Mouse (Mus musculus): ENCODE results near the gene Cmklr1.
"Not testable (repeated sequence)": the region's sequence is repeated elsewhere in the genome, so short reads cannot be mapped to it uniquely, and the experiment has no call there.

Gene Cmklr1

DNA sequence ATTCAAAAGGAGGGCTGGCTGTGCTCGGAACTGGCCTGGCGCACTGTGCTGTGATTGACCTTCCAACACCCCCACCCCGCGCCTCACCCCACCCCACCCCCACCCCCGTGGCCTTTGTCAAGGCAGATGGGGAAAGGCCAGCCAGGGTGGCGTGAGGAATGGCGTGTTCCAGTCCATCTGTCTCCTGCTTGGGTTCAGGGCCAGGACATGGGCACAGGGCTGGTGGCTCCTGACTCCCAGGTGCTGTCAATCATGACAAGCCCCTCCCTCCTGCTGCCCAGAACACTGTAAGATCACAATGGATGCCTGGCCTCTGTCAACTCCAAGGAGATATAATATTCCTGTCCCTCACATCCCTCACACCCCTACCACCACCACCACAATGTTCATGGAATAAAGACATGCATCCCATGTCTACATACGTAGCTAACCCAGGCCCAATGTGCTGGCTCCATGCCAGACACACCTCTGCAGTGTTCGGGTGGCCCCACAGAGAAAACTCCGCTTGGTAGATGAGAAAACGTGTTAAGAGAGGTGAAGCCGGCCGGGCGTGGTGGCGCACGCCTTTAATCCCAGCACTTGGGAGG, 30.0 kb downstream of the Cmklr1 start:
- no peak for DNase-seq (ENCODE audit: low spot score)

DNA sequence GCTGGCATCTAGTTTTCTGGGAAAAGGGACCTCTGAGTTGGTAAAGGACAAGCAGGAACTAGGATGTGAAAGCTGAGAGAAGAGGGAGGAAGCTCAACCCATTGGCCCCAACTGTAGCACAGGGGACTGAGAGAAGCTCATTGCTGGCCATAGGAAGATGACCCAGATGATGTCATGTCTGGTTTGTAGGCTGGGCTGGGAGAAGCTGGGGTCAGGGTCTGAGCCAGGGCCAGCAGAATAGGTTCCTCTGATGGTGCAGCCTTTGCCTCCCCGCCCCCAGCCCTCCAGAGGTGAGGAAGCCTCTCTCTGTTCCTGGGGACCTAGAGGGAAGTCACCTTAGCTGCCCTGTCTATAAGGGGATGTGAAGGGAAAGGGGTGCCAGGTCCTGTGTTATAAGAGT, 31.1 kb downstream of the Cmklr1 start:
- DNase-seq (ENCODE audit: low spot score): no peak

DNA sequence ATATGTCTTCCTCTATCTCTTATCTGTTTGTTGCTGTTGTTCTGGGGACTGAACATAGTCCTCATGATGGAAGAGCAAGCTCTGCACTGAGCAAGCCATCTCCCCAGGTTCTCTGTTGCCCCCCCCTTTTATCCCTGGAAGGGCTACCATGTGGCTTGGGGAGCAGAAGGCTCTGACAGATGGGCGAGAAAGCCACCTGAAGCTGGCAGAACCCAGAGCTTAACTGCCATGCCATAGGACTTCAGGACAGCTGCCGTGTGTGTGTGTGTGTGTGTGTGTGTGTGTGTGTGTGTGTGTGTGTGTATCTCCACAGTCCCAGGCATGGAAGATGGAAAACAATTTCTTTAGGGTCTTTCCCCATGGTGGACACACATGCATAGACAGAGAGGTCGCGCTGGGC, 31.5 kb downstream of the Cmklr1 start:
- no peak for DNase-seq (ENCODE audit: low spot score)

DNA sequence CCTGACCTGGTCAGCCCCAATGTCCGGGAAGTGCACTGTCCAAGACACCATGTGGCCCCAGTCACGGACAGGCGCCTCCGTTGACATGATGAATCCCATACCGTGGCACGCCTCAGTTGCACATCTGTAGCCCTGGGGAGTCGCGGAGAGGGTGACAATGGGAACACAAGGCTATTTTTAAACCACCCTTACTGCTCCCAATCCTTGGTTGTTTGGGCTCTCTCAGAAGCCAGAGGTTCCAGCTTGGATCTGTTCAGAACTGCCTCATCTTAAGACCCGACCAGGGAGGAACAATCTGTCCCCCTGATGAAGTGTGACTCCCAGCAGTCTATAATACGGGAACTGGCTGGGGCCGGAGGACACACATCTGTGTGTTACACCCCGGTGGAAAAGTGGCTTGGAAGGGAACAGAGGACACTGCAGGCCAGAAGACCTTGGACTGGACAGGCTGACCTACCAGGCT, 38.4 kb downstream of the Cmklr1 start:
- no peak for DNase-seq (ENCODE audit: low spot score)

DNA sequence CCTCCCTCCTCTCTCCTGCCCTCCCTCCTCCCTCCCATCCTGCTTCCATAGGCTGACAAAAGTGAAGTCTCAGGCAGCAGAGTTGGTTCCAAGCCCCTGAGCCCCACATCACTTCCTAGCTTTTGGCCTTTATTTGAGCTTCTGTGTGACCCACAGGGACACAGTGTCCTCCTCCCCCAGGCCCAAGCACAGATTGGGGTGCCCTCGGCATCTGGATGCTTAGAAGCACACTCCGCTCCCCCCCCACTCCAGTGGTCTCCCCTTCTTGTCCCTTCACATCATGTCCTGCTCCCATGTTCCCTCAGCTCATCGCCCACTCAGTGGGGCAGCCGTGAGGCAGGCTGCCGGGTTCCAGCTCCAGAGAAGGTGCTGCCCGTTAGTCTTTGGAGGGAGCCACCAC, 39.1 kb downstream of the Cmklr1 start:
- no peak for DNase-seq (ENCODE audit: low spot score)

DNA sequence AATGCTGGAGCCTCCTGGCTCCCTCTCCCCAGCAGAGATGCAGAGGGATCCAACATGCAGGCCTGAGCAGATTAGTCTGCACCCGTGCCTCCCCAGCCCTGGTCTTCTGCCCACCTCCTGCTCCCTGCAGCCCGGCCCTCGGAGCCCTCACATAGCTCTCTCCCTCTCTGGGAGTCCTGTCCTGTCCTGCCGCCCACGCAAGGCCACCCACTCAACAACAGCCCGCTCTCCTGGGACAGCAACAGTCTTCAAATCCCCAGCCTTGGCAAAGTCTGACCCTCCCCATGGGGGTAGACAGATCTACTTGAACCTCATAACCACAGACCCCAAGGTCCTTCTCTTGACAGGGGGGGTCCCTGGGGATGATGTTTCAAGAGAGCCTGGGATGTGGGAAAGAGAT, 39.7 kb downstream of the Cmklr1 start:
- no peak for DNase-seq (ENCODE audit: low spot score)

DNA sequence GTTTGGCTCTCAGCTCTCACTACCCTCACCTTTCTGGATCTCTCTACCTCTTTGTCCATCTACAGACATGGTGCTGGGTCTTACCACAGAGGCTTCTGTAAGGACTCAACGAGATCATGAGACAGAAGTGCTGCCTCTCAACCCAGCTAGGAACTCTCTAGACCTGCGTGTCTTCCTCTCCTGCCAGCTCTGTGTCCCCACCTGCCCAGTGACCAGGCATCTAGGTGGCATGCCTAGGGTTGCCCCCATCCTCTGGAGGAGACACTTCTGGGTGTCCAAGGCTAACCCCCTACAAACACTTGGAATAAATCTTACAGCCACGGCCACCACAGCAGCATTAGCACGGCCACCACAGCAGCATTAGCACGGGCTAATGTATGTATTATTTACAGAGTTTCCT, 40.3 kb downstream of the Cmklr1 start:
- no peak for DNase-seq (ENCODE audit: low spot score)

DNA sequence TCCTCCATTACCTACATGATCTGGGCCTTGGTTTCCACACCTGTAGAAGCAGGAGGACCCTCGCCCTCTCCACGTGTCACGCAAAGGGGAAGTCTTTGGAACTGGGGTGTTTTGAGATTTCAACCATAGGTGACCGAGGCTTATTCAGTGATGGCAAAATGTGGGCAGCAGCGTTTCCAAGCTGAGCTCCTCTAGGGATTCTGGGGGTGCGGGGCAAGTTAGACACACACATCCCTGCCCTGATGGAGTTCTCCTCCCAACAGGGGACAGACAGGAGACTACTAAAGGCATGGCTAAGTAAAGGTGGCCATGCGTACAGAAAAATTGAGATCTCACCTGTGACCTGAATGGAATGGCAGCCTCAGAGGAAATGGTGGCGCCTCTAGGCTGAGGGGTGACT, 41.7 kb downstream of the Cmklr1 start:
- DNase-seq (ENCODE audit: low spot score): no peak

DNA sequence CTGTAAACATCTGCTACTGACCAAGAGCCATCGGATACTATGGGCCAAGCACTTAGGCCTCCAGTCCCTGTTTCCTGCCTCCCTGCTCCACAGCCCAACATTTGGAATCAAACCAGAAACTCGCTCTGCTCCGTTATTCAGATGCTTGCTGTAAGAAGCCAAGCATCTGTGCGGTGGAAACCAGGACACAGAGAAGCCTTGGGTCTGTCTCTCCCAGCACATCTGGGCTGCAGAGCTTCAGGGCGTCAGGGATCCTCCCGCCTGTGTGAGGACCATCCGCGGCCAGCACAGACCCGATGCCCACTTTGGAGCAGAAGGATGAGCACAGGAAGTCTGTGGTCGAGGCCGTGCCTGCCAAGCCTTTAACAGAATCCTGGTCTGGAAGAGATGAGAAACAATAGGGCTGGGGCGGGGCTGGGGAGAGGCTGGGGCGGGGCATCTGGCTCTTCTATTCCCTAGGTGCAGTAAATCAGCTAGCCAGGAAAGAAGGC, 42.2 kb downstream of the Cmklr1 start:
- DNase-seq (ENCODE audit: low spot score): no peak

DNA sequence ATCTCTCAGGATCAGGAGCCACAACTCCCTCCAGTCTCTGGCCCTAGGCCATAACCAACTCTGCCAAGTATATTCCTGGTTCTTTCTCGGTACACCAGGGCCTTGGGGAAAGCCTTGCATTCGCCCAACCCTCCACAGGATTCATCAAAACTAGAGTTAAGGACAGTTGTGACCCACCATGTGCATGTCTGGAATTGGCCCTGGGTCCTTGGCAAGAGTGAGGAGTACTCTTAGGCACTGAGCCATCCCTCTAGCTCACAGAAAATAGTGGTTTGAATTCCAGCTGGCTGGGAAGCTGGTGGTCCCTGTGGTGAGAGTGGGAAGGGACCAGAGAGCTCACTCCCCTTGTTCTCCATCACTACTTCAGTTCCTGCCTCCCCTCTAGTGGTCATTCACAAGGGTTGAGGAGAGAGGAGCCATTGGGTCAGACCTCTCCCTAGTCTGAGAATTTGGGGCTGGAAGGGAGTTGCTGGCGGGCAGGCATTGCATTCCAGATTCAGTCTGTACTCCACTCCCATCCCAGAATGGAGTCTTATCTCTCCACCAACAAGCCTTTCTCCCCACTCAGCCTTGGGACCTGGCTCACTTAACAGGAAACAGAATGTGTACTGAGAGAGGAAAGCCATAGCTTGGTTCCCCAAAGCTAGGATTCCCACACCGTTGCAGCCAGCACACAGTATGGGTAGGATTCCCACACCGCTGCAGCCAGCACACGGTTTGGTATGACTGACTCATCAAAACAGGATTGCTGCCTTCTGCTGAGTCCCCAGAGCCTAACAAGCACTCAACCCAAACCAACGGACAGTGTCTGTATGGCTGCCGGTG, 43.1 kb downstream of the Cmklr1 start:
- DNase-seq (ENCODE audit: low spot score): no peak

DNA sequence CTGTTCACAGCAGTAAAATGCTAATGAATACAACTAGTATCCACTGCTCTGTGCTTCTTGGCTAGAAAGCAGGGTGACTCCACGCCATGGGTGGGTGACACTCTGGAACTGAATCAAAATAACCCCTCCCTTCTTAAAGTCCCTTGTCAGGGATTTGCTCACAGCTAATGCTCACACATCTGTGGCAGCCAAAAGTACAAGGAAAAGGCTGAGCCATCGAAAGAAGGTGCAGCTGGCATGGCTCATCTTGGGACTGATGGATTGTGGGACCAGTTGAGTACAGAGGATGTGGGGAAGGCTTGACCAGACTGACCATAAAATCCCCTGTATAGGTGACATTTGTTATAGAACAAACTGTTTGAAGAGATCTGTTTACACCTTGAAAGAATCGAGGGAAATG, 44.1 kb downstream of the Cmklr1 start:
- no peak for DNase-seq (ENCODE audit: low spot score)

DNA sequence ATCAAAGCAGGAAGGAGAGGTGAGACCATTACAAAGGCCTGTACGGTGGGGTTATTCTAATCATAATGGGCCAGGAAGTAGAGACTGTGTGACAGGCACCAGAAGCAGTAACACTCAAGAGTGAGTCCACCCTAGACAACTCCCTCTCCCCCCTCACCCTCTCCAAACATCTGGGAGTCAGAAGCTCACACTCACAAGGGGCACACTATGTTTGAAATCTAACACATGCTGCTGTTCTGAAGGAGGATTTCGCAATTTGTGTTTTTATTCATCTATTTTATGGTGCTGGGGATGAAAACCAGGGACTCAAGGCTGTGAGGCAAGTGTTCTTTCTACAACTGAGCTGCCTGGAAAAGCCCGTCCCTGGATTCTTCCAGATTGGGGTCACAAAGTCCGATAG, 45.5 kb downstream of the Cmklr1 start:
- no peak for DNase-seq (ENCODE audit: low spot score)

DNA sequence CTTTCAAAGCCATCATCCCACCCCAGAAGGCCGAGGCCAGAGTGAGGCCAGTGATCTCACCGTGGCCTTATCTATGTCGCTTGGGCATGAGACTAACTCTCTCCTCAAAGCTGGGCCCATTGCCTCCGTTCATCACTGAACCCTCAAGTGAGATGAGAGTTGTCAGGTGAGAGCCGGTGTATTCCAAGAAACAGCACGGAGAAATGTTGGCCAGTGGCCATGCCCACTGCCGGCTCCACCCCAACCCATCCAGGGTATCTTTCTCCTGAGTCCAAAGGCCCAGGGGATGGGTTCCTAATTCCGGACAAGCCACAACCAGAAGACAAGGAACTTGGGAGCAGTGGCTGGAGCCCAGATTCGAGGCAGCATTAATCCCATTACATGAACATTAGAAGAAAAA, 46.8 kb downstream of the Cmklr1 start:
- no peak for DNase-seq (ENCODE audit: low spot score)

DNA sequence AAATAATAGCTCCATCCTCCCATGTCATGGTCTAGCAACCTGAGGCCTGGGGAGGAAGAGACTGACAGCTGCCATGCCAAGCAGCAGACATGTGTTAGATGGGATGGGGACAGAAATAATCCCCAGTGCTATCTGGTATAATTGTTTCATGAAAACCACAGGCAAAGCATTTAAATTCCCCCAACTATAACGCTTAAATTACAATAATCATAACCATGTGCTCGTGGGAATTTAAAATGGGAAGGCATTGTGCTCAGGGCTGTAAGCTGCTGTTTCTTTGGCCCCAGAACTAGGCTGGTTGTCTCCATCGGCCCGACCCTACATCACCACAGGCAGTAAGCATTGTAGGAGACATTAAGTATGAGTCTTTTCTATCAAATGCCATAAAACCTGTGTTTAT, 49.4 kb downstream of the Cmklr1 start:
- DNase-seq (ENCODE audit: low spot score): no peak

DNA sequence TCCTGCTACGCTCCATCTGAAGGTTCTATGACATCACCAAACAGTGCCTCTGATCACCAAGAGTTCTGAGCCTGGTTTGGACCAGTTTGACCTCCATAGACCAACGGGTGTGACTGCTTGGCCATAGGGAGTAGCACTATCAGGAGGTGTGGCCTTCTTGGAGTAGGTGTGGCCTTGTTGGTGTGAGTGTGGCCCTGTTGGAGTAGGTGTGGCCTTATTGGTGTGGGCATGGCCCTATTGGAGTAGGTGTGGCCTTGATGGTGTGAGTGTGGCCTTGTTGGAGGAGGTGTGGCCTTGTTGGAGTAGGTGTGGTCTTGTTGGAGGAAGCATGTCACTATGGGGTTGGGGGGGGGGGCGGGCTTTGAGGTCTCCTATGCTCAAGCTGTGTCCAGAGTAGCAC, 50.0 kb downstream of the Cmklr1 start:
- DNase-seq (ENCODE audit: low spot score): no peak

DNA sequence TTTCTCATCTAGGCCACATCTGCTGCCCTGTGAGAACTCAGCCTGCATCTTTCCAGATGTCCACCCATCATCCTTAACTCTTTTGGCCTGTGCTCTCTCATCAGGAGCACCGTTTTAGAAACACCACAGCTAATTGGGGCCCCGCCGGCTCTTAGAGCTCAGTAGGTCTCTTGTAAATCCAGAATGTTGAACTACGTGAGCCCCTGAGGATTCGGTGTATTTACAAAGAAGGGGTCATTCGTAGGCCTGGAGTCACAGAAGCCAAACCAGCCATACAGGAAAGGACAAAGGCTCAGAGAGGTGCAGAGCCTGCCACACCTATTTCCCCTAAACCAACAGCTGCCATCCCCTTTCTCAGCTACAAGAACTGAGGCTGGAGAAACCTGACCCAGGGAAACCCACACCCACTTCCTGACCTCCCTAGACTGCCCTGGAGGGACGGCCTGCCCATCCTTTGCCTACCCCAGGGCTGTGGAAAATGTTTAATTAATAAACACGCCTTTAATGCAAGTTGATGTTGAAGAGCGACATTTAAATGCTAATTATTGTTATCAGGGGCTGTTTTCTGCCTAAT, 53.4 kb downstream of the Cmklr1 start:
- no peak for DNase-seq (ENCODE audit: low spot score)

DNA sequence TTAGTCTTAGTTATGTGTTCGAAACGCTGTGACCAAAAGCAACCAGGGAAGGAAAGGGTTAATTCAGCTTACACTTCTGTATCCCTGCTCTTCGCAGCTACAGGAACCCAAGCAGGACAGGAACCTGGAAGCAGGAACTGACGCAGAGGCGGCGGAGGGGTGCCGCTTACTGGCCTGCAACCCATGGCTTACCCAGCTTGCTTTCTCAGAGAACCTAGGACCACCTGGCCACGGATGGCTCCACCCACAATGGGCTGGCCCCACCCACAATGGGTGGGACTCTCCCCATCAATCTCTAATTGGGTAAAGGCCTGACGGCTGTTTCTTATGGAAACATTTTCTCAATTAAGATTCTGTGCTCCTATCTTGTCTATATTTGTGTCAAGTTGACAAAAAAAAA, 54.0 kb downstream of the Cmklr1 start:
- no peak for DNase-seq (ENCODE audit: low spot score)

DNA sequence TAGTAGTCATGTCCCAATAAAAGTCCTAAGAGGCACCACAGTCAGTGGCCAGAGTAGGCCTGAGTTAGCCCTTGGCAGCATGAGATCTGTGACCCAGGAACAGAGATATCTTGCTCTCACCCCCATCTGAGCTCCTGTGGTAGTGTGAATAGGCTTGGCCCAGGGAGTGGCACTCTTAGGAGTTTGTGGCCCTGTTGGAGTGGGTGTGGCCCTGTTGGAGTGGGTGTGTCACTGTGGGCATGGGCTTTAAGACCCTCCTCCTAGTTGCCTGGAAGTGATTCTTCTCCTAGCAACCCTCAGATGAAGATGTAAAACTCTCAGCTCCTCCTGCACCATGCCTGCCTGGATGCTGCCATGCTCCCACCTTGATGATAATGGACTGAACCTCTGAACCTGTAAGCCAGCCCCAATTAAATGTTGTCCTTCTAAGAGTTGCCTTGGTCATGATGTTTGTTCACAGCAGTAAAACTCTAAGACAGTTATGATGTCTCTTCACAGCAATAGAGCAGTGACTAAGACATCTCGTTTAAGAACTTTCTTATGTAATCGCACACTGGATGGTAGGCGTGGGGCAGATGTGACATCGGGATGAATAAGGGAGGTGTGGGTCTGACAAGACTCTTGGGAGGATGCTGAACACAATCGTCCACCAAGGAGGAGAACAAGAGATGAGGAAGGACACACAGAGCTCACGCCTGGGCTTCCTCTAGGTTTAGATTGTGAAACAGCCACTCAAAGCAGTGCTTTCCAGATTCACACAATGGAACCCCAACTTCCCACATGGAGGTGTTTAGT, 56.1 kb downstream of the Cmklr1 start:
- DNase-seq (ENCODE audit: low spot score): no peak

DNA sequence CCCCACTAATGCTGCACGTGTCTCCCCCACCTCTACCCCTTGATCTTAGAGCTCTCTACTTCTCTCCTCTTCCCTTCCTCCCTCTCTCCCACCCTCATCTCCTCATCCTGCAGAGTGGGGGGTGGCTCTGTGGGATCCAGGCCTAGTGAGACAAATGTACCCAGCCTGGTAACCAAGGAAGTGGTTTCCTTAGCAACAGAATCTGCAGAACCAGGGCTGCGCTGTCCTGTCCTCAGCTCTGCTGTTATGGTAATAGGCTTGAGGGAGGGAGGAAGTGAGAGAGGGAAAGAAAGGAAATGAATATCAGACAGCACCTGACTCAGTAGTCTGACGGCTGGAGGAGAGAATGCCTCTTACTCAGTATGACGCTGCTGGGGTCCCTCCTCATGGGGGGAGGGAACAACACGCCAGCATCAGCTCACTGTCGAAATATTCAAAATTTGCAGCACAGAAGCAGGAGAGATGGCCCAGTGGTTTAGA, 58.4 kb downstream of the Cmklr1 start:
- peak; percentile 80 for DNase-seq (ENCODE audit: low spot score)

DNA sequence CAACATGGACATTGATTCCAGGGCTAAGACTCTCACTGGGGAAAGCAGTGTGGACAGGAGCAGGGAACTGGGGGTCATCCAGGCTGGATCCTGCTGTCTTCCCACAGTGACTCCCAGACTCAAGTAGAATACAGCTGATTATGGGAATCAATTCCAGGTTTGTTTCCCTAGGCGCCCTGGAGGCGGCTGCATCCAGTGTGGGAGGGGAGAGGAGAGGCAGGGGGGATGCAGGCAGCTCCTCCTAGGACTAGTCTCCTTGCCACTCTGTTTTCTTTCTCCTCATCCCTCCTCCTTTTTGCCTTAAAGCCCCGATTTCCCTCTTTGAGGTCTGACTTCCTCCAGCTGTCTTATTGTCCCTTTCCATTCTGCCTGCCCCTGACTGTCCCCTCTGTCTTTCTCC, 59.1 kb downstream of the Cmklr1 start:
- DNase-seq (ENCODE audit: low spot score): no peak

DNA sequence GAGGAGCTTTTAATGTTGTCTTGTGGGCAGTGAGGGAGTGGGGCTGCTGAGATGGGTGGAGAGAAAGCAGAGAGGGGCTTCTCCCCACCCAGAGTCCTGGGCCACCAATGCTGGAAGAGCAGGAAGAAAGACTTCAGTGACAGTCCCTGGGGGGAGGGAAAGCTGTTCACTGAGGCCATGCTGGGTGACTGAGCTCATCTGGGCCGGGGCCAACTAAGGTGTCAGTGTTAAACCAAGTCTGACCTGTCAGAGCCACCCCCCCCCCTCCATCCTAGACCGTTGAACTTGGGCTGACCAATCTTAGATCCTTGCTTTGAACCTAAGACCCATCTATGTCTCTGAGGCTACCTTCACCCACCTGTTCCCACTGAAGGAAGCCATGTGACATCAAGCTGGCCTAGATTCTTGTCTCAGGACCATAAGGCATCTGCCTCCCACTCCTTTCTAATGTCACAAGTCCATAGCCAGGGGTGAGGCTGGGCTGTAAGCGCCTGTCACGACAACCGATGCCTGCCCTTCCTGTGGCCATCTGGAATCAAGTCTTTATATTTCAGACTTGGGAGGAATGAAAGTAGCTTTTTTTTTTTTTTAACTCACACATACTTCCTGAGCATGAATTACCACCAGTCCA, 60.1 kb downstream of the Cmklr1 start:
- DNase-seq (ENCODE audit: low spot score): no peak

DNA sequence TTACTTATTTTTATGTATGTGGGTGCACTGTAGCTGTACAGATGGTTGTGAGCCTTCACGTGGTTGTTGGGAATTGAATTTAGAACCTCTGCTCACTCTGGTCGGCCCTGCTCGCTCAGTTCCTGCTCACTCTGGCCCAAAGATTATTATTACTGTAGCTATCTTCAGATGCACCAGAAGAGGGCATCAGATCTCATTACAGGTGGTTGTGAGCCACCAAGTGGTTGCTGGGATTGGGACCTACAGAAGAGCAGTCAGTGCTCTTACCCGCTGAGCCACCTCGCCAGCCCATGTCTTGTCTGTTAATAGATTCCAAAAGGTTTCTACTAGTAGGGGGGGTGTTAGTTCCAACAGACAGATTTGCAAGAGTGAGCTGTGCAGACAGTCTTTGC, 63.8 kb downstream of the Cmklr1 start:
- DNase-seq (ENCODE audit: low spot score): not testable (repeated sequence)

Measured in layer of hippocampus, adult 11-12 months (tissue).